Comparison of ENCODE assay signal across 8 mouse cellular contexts in genomic region chr11:87423551-87424325, GRCm38 (mm10). TPM values are rescaled to one million over a fixed set of nuclear protein-coding genes. Genes with fewer than 3 reads are reported as not detected.
DNase-seq lines count a peak whose midpoint lies in the region; ATAC-seq and TF ChIP-seq lines count a peak whose summit lies in the region.

No protein-coding gene starts in this region.

- no peak for ATAC-seq in forebrain, embryonic 11.5 days (replicated peaks; ENCODE audit: low FRiP score)
- ATAC-seq in liver, embryonic 12.5 days = no peak

- H3K4me3 ChIP-seq in forebrain, embryonic 11.5 days (ENCODE audit: low read depth, low read length) = no peak overlapping the region
- H3K4me3 ChIP-seq in forebrain, embryonic 10.5 days = no peak overlapping the region
- H3K4me3 ChIP-seq in thymus, adult 2 months (ENCODE audit: control insufficient read depth, insufficient read depth, low read length) = no peak overlapping the region
- no peak overlapping the region for H3K4me3 ChIP-seq in liver, embryonic 12.5 days

- no peak overlapping the region for H3K4me2 ChIP-seq in forebrain, embryonic 11.5 days (ENCODE audit: low read depth, low read length, severe bottlenecking)
- no peak overlapping the region for H3K4me2 ChIP-seq in liver, embryonic 12.5 days

- H3K4me1 ChIP-seq in forebrain, embryonic 11.5 days (replicated peaks; ENCODE audit: control insufficient read depth, insufficient read depth, low read length) = no peaks in the 10 kb centered on the region
- H3K4me1 ChIP-seq in forebrain, embryonic 10.5 days = peaks cover 23% of the 10 kb centered on the region
- peaks cover 7% of the 10 kb centered on the region for H3K4me1 ChIP-seq in thymus, adult 2 months (replicated peaks; ENCODE audit: control insufficient read depth, insufficient read depth, low read length)
- peaks cover 50% of the 10 kb centered on the region for H3K4me1 ChIP-seq in liver, embryonic 12.5 days

- no peaks in the 10 kb centered on the region for H3K27me3 ChIP-seq in forebrain, embryonic 11.5 days (ENCODE audit: control insufficient read depth, insufficient read depth, low read length)
- no peaks in the 10 kb centered on the region for H3K27me3 ChIP-seq in forebrain, embryonic 10.5 days (ENCODE audit: poor library complexity, severe bottlenecking)
- H3K27me3 ChIP-seq in thymus, adult 2 months (ENCODE audit: control insufficient read depth, insufficient read depth, low read length) = no peaks in the 10 kb centered on the region
- H3K27me3 ChIP-seq in liver, embryonic 12.5 days (replicated peaks) = no peaks in the 10 kb centered on the region

- no peak for TF ChIP-seq CTCF in thymus, adult 2 months (IDR thresholded peaks at IDR 0.05; ENCODE audit: borderline replicate concordance, control insufficient read depth, extremely low read depth, insufficient read depth, low read length, poor library complexity)

- no peak for TF ChIP-seq POLR2A in thymus, adult 2 months (IDR thresholded peaks at IDR 0.05; ENCODE audit: control insufficient read depth, extremely low read depth, insufficient read depth, low read length, poor library complexity)

- no peaks in the 10 kb centered on the region for H3K9me3 ChIP-seq in forebrain, embryonic 11.5 days (ENCODE audit: control insufficient read depth, low read length)
- no peaks in the 10 kb centered on the region for H3K9me3 ChIP-seq in forebrain, embryonic 10.5 days
- no peaks in the 10 kb centered on the region for H3K9me3 ChIP-seq in liver, embryonic 12.5 days (replicated peaks)

- peak overlapping the region; percentile 62; the same call in 1 of the 2 replicates for H3K27ac ChIP-seq in forebrain, embryonic 11.5 days (ENCODE audit: low read depth, low read length)
- H3K27ac ChIP-seq in forebrain, embryonic 10.5 days = no peak overlapping the region
- H3K27ac ChIP-seq in thymus, adult 2 months (ENCODE audit: control insufficient read depth, insufficient read depth, low read length) = peak overlapping the region; percentile 34; the same call in 1 of the 2 replicates
- H3K27ac ChIP-seq in liver, embryonic 12.5 days = peak overlapping the region; percentile 89

- WGBS in forebrain, embryonic 11.5 days = 54% methylated on average over 6 of the region's 6 CpGs
- 53% methylated on average over 6 of the region's 6 CpGs for WGBS in forebrain, embryonic 10.5 days
- WGBS in thymus, adult 2 months = 41% methylated on average over 6 of the region's 6 CpGs
- 38% methylated on average over 6 of the region's 6 CpGs for WGBS in liver, embryonic 12.5 days (ENCODE audit: insufficient replicate concordance)

- peak; percentile 56 for DNase-seq in forebrain, embryonic 11.5 days (ENCODE audit: low spot score)
- no peak for DNase-seq in forebrain, embryonic 10.5 days (ENCODE audit: extremely low spot score, low spot score)
- no peak for DNase-seq in thymus, adult 2 months
- no peak for DNase-seq in thymus, postnatal 25 days
- no peak for DNase-seq in urinary bladder, postnatal 25 days (ENCODE audit: low spot score)
- DNase-seq in T-cell, adult 2 months (ENCODE audit: low spot score) = no peak
- no peak for DNase-seq in left cerebral cortex, adult 8-10 months (ENCODE audit: low spot score in 2 of 2)

- no peaks in the 10 kb centered on the region for H3K36me3 ChIP-seq in forebrain, embryonic 11.5 days (ENCODE audit: control insufficient read depth, insufficient read depth, low read length)
- H3K36me3 ChIP-seq in forebrain, embryonic 10.5 days (replicated peaks) = no peaks in the 10 kb centered on the region
- no peaks in the 10 kb centered on the region for H3K36me3 ChIP-seq in thymus, adult 2 months (ENCODE audit: control insufficient read depth, insufficient read depth, low read length)
- no peaks in the 10 kb centered on the region for H3K36me3 ChIP-seq in liver, embryonic 12.5 days

- no peak overlapping the region for H3K9ac ChIP-seq in forebrain, embryonic 11.5 days (ENCODE audit: low read length)
- peak overlapping the region; percentile 36; the same call in 1 of the 2 replicates for H3K9ac ChIP-seq in liver, embryonic 12.5 days

RNA-seq across cellular contexts. Expression of gene Tex14, which starts 18.9 kb away (rescaled TPM):
- 0.33 and 0.61 TPM in 2 replicates for polyA plus RNA-seq in forebrain, embryonic 11.5 days (2014; fragmentation: Nextera tagmentation; extraction: Ambion mirVana)
- not detected in 2 replicates for polyA plus RNA-seq in forebrain, embryonic 10.5 days (2016; fragmentation: Nextera tagmentation; extraction: Ambion mirVana)
- 0.55 and 0.99 TPM in 2 replicates for polyA plus RNA-seq in thymus, adult 2 months (2012; rRNA removed)
- polyA plus RNA-seq in liver, embryonic 12.5 days (2016; fragmentation: Nextera tagmentation; extraction: Ambion mirVana) = not detected in 2 replicates
- total RNA-seq in left cerebral cortex, adult 8-10 months (2022) = 1 to 10 TPM in 1 of 4 experiments, under 1 TPM in 1, not detected in 2; 0.57 to 1.4 TPM

RNA-seq across cellular contexts. Expression of gene Rad51c, which starts 19.0 kb away (rescaled TPM):
- polyA plus RNA-seq in forebrain, embryonic 11.5 days (2014; fragmentation: Nextera tagmentation; extraction: Ambion mirVana) = 12.8 and 14.6 TPM in 2 replicates
- 13.3 and 15.1 TPM in 2 replicates for polyA plus RNA-seq in forebrain, embryonic 10.5 days (2016; fragmentation: Nextera tagmentation; extraction: Ambion mirVana)
- 2.5 and 3.1 TPM in 2 replicates for polyA plus RNA-seq in thymus, adult 2 months (2012; rRNA removed)
- 5.0 and 5.9 TPM in 2 replicates for polyA plus RNA-seq in liver, embryonic 12.5 days (2016; fragmentation: Nextera tagmentation; extraction: Ambion mirVana)
- 1 to 10 TPM; 2.6 to 4.7 (median 4.0) TPM for total RNA-seq in left cerebral cortex, adult 8-10 months (2022)
